Mouse (Mus musculus): ENCODE measurements around the gene Myl6b. TPM values are rescaled to one million over a fixed set of nuclear protein-coding genes. Genes with fewer than 3 reads are reported as not detected.

The Myl6b gene
- polyA plus RNA-seq, 1 experiment, result 16.7 TPM

GRCm38 (mm10) chr10:128445407-128445806 is 53.1 kb downstream of the Myl6b start:
- Histone ChIP-seq H3K79me3 (ENCODE audit: low read depth) (no peaks in the 10 kb centered on the region), H3ac (ENCODE audit: control insufficient read depth, insufficient read length, low read depth) (no peak overlapping the region), H3K79me2 (ENCODE audit: control insufficient read depth, insufficient read depth) (no peaks in the 10 kb centered on the region), H3K36me3 (ENCODE audit: control insufficient read depth, insufficient read depth) (peaks cover 23% of the 10 kb centered on the region), H3K27me3 (ENCODE audit: control insufficient read depth, insufficient read depth, insufficient read length) (no peaks in the 10 kb centered on the region), H3K4me3 (ENCODE audit: insufficient read depth, poor library complexity, severe bottlenecking) (no peak overlapping the region)
- TF ChIP-seq MAX (IDR thresholded peaks at IDR 0.05), result no peak
- TF ChIP-seq USF1 (IDR thresholded peaks at IDR 0.05; ENCODE audit: low read depth), result no peak
- no peak for TF ChIP-seq MYOD1 (IDR thresholded peaks at IDR 0.05; ENCODE audit: control insufficient read depth, insufficient read length, low read depth)
- no peak for TF ChIP-seq CEBPB (IDR thresholded peaks at IDR 0.05; ENCODE audit: low read depth)
- TF ChIP-seq MYOG (IDR thresholded peaks at IDR 0.05; ENCODE audit: control insufficient read depth, extremely low read depth, insufficient read length), result no peak
- no peak for TF ChIP-seq FOSL1 (IDR thresholded peaks at IDR 0.05; ENCODE audit: insufficient read depth, low read length, poor library complexity, severe bottlenecking)
- no peak for TF ChIP-seq CTCF (IDR thresholded peaks at IDR 0.05; ENCODE audit: control insufficient read depth, insufficient read depth, insufficient read length)

- Histone ChIP-seq H3K4me3 (ENCODE audit: insufficient read depth, poor library complexity, severe bottlenecking) (no peak overlapping the region), H3K79me2 (ENCODE audit: control insufficient read depth, insufficient read depth) (no peaks in the 10 kb centered on the region), H3K27me3 (ENCODE audit: control insufficient read depth, insufficient read depth, insufficient read length) (no peaks in the 10 kb centered on the region), H3ac (ENCODE audit: control insufficient read depth, insufficient read length, low read depth) (no peak overlapping the region), H3K36me3 (ENCODE audit: control insufficient read depth, insufficient read depth) (peaks cover 33% of the 10 kb centered on the region), H3K79me3 (ENCODE audit: low read depth) (no peaks in the 10 kb centered on the region)
- no peak for TF ChIP-seq CEBPB (IDR thresholded peaks at IDR 0.05; ENCODE audit: low read depth)
- no peak for TF ChIP-seq MAX (IDR thresholded peaks at IDR 0.05)
- TF ChIP-seq MYOG (IDR thresholded peaks at IDR 0.05; ENCODE audit: control insufficient read depth, extremely low read depth, insufficient read length), result no peak
- no peak for TF ChIP-seq USF1 (IDR thresholded peaks at IDR 0.05; ENCODE audit: low read depth)
- TF ChIP-seq FOSL1 (IDR thresholded peaks at IDR 0.05; ENCODE audit: insufficient read depth, low read length, poor library complexity, severe bottlenecking), result no peak
- TF ChIP-seq CTCF (IDR thresholded peaks at IDR 0.05; ENCODE audit: control insufficient read depth, insufficient read depth, insufficient read length), result no peak
- no peak for TF ChIP-seq MYOD1 (IDR thresholded peaks at IDR 0.05; ENCODE audit: control insufficient read depth, insufficient read length, low read depth)
These were observed 54.1 kb downstream of the Myl6b start for GRCm38 (mm10) chr10:128444354-128444753.

Small RNA genes lying within 50 kb of the gene (microRNA-seq; reads per million reads assigned to microRNA genes)
- gene Mir6916 (ENCODE audit: borderline microRNAs expressed) (0.16 reads per million), gene Mir8105 (ENCODE audit: borderline microRNAs expressed) (0.36 reads per million)

Other genes starting within 250 kb of the Myl6b start
- 0.16 TPM for gene Apon, start 244.6 kb downstream of the Myl6b start, polyA plus RNA-seq (2012; fragmentation: generic; extraction: Trizol)
- not detected for gene Apof, start 230.0 kb downstream of the Myl6b start, polyA plus RNA-seq (2012; fragmentation: generic; extraction: Trizol)
- gene Stat2, start 228.1 kb downstream of the Myl6b start, polyA plus RNA-seq (2012; fragmentation: generic; extraction: Trizol), result 3.9 TPM
- not detected for gene Il23a, start 199.9 kb downstream of the Myl6b start, polyA plus RNA-seq (2012; fragmentation: generic; extraction: Trizol)
- 5.0 TPM for gene Pan2, start 195.3 kb downstream of the Myl6b start, polyA plus RNA-seq (2012; fragmentation: generic; extraction: Trizol)
- gene Cnpy2, start 176.2 kb downstream of the Myl6b start, polyA plus RNA-seq (2012; fragmentation: generic; extraction: Trizol), result 102 TPM
- gene Cs, start 161.0 kb downstream of the Myl6b start, polyA plus RNA-seq (2012; fragmentation: generic; extraction: Trizol), result 212 TPM
- 13.7 TPM for gene Coq10a, start 129.7 kb downstream of the Myl6b start, polyA plus RNA-seq (2012; fragmentation: generic; extraction: Trizol)
- gene Ankrd52, start 121.6 kb downstream of the Myl6b start, polyA plus RNA-seq (2012; fragmentation: generic; extraction: Trizol), result 35.9 TPM
- gene Slc39a5, start 97.5 kb downstream of the Myl6b start, polyA plus RNA-seq (2012; fragmentation: generic; extraction: Trizol), result not detected
- 93.0 TPM for gene Nabp2, start 87.2 kb downstream of the Myl6b start, polyA plus RNA-seq (2012; fragmentation: generic; extraction: Trizol)
- gene Rnf41, start 87.0 kb downstream of the Myl6b start, polyA plus RNA-seq (2012; fragmentation: generic; extraction: Trizol), result 34.0 TPM
- 48.4 TPM for gene Smarcc2, start 39.4 kb downstream of the Myl6b start, polyA plus RNA-seq (2012; fragmentation: generic; extraction: Trizol)
- 3,169 TPM for gene Myl6, start 4.5 kb downstream of the Myl6b start, polyA plus RNA-seq (2012; fragmentation: generic; extraction: Trizol)
- 120 TPM for gene Esyt1, start 27.2 kb upstream of the Myl6b start, polyA plus RNA-seq (2012; fragmentation: generic; extraction: Trizol)
- 13.0 TPM for gene Zc3h10, start 49.1 kb upstream of the Myl6b start, polyA plus RNA-seq (2012; fragmentation: generic; extraction: Trizol)
- 13,760 TPM for gene Rpl41, start 50.6 kb upstream of the Myl6b start, polyA plus RNA-seq (2012; fragmentation: generic; extraction: Trizol)
- gene Pa2g4, start 67.3 kb upstream of the Myl6b start, polyA plus RNA-seq (2012; fragmentation: generic; extraction: Trizol), result 232 TPM
- 0.28 TPM for gene Erbb3, start 91.0 kb upstream of the Myl6b start, polyA plus RNA-seq (2012; fragmentation: generic; extraction: Trizol)
- 2,179 TPM for gene Rps26, start 128.1 kb upstream of the Myl6b start, polyA plus RNA-seq (2012; fragmentation: generic; extraction: Trizol)
- 0.05 TPM for gene Ikzf4, start 147.3 kb upstream of the Myl6b start, polyA plus RNA-seq (2012; fragmentation: generic; extraction: Trizol)
- 9.6 TPM for gene Suox, start 175.4 kb upstream of the Myl6b start, polyA plus RNA-seq (2012; fragmentation: generic; extraction: Trizol)
- 27.0 TPM for gene Rab5b, start 197.6 kb upstream of the Myl6b start, polyA plus RNA-seq (2012; fragmentation: generic; extraction: Trizol)
- gene Pmel, start 205.5 kb upstream of the Myl6b start, polyA plus RNA-seq (2012; fragmentation: generic; extraction: Trizol), result 0.16 TPM
- gene Cdk2, start 206.3 kb upstream of the Myl6b start, polyA plus RNA-seq (2012; fragmentation: generic; extraction: Trizol), result 34.7 TPM
- gene Dgka, start 246.2 kb upstream of the Myl6b start, polyA plus RNA-seq (2012; fragmentation: generic; extraction: Trizol), result 7.3 TPM
- gene Pym1, start 249.2 kb upstream of the Myl6b start, polyA plus RNA-seq (2012; fragmentation: generic; extraction: Trizol), result 38.0 TPM

Data from C2C12 (cell line).